Mouse (Mus musculus) G1E-ER4 (cell line): ENCODE measurements around the gene Capn10. TPM values are rescaled to one million over a fixed set of nuclear protein-coding genes. Genes with fewer than 3 reads are reported as not detected.

Source experiments
- GATA1 ChIP-seq: IDR thresholded peaks from one replicate; pipeline ENCODE4 v1.8.0; 2012; ENCODE audit warnings: low read length, inconsistent platforms
- polyA plus RNA-seq: library from polyadenylated mRNA; stranded (reverse); fragments of >175 nt; gene quantifications from 2 replicates; pipeline ENCODE4 v1.2.3, GENCODE M21; 2012

Capn10 gene
- 46.7 and 49.4 TPM in 2 replicates for polyA plus RNA-seq

DNA sequence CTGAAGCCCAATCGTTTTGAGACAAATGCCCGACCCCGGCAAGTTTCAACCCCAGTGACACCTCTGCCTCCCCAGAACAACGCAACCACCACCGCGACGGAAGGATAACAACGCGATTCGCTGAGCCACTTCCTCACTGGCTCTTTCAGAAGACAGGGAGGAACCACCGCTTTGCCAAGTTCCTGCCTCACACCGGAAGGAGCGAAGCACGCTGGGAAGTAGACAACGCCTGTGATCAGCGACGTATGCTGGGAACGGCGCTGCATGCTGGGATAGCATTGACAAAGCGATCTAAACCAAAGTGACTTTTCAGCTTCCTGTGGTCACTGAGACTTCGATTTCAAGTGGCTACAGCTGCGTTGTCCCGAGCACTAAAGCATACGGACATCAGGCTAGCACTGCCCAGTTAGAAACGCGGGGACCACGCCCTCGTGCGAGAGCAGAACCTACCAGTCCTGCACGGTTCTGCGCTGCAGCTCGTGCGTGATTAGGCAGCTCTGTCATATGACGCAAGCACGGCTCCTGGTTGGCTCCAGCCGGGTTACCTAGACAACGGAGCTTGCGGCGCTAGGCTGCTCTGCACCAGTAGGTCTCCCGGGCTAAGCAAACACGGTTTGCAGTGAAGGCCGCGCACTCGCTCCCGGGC is at the start of gene Capn10:
TSS of gene Capn10 (plus strand) at position 195 of the 646 bp plus-strand sequence.
- no peak for TF ChIP-seq GATA1

DNA sequence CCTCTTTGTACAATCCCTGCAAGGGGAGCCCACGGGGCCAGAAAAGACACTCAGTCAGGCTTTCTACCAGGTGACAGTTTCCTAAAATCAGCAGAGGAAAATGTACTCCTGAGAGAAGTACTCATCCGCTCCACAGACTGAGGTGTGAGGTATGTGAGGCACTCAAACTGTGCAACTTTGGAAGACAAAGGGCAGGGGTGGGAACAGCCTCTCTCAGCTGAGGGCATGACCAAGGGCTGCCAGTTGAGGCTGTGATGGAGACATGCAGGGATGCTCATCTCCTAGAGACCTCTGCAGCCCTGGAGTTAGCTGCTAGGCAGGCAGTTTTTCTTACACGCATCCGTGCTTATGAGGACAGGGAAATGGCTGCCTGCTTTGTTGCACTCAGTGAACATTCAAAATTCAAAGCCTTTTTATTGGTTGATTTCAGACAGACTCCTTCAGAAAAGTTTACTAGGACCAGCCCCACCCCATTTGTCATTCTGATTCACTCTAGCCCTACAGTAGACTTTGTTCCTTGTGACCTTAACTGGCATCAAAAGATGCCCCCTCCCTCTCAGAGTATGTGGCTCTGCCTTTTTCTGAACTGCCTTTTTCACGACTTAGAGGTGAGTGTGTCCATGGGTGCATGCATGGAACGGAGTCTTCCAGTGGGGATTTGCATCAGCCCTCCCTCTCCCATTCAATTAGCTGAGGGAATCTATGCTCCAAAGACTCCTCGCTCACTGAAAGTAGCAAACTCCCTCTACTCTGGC is 45.1 kb upstream of the Capn10 start:
- no peak for TF ChIP-seq GATA1

DNA sequence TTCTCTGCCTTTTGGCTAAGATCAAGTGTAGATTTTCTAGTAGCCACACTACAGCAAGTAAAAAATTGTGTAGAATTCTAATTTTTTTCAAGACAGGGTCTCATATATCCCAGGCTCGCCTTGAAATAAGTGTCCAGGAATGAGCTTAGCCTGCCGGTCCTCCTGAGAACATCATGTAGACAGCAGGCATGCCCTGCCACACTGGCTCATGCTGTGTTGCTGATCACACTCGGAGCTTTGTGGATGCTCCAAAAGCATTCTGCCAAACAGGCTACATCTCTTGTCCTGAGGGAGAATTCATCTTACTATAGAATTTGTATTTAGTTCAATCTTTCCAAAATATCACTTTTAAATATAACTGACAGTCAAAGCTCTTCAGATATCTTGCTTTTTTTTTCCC is 41.4 kb upstream of the Capn10 start:
- TF ChIP-seq GATA1: no peak

DNA sequence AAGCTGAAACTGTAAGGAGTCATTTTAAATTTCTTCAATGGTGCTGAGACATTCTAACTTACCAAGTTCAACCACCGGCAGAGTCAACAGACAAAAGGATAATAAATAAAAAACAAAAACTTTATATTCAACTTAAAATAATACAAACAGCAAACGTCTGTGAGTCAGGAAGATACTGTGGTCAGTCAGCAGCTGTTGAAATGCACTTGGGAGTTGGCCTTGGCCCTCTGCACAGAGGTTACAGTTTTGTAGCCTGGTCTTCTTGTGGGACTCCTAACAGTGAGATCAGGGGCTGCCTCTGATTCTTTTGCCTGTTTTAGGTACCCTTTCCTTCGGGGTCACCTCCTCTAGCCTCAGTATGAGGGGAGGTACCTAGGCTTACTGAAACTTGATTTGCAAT is 40.3 kb upstream of the Capn10 start:
- TF ChIP-seq GATA1: no peak

DNA sequence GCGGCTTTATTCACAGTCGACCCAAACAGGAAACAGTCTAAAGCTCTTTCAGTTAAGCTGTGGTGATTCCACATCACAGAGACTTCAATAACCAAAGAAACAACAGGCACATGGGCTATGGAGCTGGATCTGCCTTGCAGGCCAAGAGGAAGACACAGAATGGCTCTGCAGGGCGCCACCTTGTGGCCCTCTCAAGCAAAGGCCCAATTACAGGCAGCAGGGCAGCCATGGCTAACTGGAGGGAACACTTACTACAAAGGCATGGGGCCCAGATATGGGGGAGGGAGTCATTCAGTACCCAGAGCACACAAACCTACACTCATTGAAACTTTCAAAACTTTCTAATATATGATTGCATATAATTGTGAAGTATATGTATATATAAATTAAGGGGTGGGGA is 39.1 kb upstream of the Capn10 start:
- no peak for TF ChIP-seq GATA1

DNA sequence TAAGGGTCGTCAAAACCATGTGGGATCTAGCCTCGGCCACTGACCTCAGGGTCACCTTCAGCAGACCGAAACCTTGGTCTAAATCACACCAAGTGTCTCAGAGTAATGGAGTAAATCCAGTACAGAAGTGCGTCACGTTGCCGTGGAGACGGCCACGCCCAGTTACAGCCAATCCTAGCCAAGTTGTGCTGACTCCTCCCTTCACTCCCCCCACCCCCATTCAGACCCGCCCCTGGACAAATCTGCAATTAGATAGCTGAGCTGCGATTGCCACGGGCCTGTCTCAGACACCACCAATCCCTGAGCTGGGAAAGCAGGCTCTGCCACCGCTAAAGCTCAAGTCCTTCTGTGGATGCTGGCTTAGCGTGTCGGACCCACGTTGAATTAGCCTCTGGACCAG is 31.4 kb upstream of the Capn10 start, which contains the start of gene Ankmy1:
TSS of gene Ankmy1 (minus strand) at position 121 of the 400 bp plus-strand sequence.
- no peak for TF ChIP-seq GATA1

DNA sequence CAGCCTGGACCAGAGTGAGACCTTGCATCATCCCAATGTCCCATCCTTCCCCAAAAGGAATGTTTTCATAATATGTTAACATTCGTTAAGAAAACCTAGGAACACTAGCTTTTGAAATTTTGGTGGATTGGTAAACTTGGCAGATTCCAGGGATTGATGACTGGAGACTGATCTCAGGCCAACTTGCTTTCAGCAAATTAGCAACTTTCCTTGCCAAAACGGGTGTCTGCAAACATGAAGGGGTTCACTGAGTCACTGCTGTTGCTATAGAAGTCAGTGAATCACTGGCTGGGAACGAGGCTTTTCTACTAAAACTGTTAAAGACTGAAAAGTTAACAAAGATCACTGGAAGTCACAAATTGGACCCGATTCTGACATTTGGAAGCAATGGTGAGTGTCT is 30.5 kb upstream of the Capn10 start:
- TF ChIP-seq GATA1: no peak

DNA sequence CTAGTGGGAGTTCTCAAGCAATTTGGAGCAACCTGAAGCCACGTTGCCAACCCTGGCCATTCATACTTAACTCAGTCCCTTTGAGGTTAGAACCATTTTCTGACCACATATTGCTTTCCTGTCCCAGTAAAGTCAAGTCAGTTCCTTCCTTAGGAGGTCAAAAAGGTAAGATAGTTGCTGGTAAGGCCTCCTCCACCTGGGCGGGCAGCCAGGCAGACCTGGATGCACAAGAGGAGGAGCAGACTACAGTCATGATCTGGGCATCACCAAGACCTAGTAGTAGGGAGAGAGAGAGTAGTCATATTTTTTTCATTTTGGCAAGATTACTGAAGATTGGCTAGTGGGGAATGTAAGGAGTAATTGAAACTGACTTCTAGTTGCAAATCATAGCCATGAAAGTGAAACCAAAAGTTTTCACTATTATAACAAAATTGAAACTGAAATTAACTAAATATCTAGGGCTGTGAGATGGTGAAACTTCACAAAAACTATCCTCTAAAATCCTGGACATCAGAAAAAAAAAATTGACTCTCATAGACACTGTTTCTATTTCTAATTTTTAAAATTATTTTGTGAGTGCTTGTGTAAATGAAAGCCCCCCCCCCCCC is 28.4 kb upstream of the Capn10 start:
- no peak for TF ChIP-seq GATA1

DNA sequence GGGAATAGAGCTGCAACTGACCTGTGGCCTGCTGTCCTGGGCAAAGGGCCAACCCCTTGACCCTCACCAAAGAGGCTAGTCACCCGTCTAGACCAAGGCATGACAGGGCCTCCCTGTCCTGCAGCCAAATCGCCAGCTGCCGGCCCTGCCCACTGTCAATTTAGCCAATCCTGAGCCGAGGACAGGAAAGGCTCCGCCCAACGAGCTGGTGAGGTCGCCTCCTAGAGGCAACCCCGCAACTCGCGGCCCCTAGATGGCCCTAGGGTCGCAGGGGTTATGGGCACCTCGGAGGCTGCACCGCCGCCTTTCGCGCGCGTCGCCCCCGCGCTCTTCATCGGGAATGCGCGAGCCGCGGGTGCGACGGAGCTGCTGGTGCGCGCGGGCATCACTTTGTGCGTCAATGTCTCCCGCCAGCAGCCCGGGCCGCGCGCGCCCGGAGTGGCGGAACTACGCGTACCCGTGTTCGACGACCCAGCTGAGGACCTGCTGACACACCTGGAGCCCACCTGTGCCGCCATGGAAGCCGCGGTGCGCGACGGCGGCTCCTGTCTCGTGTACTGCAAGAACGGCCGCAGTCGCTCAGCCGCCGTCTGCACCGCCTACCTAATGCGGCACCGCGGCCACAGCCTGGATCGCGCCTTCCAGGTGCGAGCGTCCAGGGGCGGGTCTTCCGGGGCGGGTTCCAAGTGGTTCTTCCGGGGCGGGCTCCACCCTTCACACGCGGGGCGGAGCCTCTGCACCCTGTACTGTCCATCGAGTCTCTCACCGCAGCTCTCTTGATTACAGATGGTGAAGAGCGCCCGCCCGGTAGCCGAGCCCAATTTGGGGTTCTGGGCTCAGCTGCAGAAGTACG is 27.2 kb upstream of the Capn10 start, which contains the start of gene Dusp28:
TSS of gene Dusp28 (plus strand) at position 203 of the 853 bp plus-strand sequence.
- no peak for TF ChIP-seq GATA1

DNA sequence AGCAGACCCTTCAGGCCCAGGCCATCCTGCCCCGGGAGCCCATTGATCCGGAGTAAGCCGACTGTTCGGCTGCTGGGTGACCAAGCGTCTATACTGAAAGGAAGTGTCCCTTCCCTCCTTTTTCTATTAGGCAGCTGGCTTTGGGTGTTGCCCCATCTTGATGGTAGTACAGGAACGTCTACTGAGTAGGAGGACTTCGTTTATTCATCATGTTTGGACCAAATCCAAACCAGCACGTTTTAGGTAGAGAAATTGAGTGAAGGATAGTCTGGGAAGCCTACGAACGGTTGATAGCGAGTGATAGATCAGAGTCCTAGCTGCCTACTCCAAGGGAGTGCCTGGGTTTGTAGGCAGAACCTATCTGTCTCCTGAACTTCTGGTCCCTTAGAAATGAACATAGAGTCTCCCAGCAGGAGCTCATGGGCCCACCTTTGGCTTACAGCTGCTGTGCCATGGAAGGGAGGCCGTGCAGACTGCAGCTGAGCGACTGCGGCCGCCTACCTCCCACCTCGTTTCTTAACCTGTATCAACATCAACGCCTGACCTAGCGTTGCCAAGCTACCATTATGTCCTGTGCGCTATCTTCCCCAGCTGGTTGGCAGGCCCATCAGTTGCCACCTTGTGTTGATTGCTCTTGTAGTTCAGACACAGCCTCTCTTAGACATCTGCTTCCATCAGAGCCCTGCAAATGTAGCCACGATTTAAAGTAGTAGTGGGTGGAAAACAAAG is 26.4 kb upstream of the Capn10 start:
- no peak for TF ChIP-seq GATA1

DNA sequence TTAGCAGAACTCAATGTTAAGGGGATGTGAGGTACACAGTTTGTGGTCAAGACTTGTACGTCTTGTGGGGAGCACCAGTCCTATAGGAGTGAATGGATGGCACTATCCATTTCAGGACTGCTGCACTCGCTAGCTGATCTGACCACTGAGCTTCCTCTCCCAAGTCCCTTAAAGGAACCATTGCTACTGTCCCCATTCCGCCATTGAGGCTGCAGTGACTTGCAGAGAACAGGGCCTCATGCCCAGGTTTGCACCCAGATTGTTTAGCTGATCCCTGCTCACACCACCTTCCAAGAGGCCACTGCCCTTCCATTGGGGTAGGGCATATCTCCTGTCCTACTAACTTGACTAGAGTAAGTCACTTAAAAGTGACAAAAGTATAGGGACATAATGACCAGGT is 25.5 kb upstream of the Capn10 start:
- TF ChIP-seq GATA1: no peak

DNA sequence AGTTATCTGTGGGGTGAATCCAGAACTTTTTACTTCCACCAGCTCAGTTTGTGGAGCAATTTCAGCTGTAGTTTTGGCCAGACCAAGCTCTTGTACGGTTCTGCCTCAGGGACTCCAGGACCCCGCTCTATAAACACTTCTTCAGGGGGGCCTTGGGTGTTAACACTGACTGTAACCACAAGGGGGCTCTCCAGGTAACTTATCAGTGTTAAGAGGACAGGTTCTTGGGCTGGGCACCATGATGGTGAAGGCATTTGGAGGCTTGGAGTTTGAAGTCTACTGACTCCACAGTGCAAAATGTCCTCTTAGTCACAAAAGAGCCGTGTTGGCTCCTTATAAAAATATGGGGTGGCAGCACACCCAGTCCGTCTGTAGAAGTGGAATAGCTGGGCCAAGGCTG is 25.1 kb upstream of the Capn10 start:
- no peak for TF ChIP-seq GATA1

DNA sequence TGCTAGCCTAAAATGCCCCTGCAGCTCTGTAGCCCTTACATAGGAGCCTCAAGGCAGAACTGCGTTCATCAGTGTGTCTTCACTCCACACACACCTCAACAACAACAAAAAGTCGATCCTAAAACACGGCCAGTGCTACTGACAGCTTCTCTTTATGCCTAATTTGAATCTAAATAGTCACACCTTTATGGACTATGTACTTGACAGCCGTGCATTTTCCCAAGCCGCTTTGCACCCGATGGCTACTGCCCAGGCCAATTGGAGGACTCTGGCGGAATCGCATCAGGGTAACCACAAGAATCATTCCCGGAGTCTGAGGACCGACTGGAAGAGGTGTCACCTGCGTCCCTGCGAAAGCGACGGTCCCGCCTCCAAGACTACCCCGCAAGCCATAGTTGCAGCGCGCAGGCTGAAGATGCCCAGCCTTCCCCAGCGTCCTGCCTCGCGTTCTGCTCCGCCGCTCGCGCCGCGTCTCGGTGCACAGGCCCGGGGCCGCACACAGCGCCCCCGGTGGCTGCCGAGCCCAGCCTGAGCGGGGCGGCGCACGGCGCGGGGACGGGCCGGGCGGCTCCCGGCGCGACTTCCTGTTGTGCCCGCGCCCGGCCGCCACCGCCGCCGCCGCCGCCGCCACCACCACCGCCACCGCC is 23.8 kb upstream of the Capn10 start, which contains the start of gene Rnpepl1:
TSS of gene Rnpepl1 (plus strand) at position 545 of the 647 bp plus-strand sequence.
- no peak for TF ChIP-seq GATA1
